Mouse (Mus musculus): ENCODE data around the gene Dchs1.
A peak's percentile ranks its signal among the peaks of the same experiment; 100 is the strongest.
"Not testable (repeated sequence)": the region's sequence is repeated elsewhere in the genome, so short reads cannot be mapped to it uniquely, and the experiment has no call there.

Gene Dchs1

DNA sequence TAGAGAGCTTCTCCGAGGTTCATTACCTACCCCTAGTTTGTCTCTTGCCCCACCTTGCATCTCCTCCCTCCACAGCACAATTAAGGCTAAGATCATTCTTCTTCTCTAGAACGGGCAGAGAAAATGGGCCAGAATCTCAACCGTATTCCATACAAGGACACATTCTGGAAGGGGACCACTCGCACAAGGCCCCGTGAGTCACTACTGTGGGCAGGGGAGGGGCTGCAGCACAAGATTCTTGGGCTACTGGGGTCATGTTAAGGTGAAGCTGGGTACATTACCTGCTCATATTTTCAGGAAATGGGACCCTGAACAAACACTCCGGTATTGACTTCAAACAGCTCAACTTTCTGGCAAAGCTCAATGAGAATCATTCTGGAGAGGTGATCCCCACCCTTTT, 46.6 kb downstream of the Dchs1 start:
- DNase-seq, result no peak

DNA sequence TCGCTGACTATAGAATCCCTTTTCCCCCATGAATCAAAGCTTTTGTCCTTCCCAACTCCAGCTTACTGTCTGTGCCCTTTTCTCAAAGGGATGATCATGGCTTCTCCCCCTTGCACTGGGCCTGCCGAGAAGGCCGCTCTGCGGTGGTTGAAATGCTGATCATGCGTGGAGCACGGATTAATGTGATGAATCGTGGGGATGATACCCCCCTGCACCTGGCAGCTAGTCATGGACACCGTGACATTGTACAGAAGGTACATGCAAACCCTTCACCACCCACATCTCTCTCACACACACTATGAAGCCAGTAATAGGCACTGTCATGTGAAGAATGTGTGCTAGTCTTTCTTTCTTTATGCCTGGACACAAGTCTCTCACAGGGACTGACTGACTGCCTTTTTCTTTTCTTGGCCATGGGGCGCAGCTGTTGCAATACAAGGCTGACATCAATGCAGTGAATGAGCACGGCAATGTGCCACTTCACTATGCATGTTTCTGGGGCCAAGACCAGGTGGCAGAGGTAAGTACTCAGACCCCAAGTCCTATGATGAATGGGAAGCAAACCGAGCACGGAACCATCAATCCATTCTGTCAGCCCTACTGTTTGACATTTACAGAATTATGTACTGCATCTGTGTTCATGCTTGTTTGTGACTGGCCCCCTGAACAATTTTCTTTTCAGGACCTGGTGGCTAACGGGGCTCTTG, 47.2 kb downstream of the Dchs1 start:
- no peak for DNase-seq

DNA sequence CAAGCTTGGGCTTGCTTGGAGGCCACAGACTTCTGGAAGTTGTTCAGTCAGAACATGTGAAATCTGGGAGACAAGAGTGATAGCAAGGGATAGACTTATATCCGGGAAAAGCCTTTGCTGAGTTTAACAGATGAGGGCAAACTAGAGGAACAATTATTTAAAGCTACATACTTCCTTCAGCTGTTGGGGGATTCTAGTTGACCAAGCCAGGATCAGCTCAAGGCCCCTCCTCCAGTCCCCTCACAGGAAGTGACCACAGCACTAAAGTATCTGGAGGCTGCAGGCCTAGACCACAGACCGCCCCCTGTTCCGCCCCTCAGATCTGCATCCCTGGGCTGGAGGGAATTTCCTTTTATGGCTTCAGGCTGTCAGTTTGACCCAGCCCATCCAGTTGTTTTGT, 48.5 kb downstream of the Dchs1 start:
- DNase-seq, result peak; percentile 81 to 88

DNA sequence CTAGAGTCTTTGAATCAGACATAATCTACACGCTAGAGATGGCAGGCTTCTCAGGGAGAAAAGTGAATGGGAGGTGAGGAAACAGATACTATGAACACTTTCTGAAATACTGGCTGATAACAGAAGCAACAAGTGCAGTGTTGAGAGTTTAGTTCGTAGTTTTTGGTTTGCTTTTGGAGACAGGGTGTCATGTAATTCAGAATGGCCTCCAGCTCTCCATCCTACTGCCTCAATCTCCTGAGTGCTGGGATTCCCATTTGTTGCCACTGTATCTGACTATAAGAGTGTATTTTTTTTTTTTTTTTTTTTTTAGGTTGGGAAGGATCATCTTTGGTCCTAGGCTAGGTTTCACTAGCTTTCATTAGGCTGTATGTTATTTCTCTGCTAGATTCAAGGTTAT, 49.2 kb downstream of the Dchs1 start:
- no peak for DNase-seq

DNA sequence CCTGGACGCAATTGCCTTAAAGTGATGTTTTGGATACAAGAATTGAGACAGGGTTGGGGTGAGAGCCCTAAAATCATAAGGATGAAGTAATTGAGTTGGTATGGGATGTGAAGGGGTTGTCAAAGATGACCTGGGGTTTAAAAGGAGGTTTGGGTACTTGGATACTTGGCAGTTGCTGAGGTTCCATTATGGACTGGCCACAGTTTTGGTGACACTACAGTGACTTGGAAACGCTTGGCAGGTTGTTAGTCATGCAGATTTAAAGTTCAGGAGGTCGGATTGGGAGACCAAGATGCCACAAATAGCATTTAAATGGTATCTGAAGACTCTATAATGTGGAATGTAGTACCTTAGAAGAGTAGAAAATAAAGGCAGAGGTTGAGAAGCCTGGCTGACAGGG, 49.8 kb downstream of the Dchs1 start:
- DNase-seq, result no peak

DNA sequence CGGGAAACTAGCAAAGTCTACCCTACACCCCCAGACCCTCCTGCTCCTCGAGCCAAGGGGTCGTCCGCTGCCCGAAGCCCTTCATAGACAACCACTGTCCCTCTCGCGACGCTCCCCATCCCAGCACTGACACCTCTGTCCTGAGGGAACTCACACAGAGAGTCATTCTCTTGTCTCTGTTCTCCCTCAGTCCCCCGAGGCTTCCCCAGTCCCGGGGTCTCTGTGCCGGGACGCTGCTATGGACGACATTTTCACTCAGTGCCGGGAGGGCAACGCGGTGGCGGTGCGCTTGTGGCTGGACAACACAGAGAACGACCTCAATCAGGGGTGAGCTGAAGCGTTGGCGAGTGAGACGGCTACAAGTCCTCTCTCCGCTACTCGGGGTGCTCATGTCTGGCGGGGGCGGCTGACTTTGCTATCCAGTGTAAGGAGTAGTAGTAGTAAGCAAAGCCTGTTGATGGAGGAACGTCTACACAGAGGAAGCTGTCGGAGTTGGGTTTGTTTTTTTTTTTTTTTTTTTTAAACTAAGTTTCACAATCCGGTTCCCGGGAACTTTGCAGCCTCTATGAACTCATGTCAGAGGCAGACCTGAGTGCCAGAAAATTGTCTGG, 50.4 kb downstream of the Dchs1 start, which contains the start of gene Rrp8:
Gene Rrp8, minus strand, starts transcription at position 475 of the 611 bp plus-strand sequence.
- DNase-seq, result peak; percentile 55 to 67

DNA sequence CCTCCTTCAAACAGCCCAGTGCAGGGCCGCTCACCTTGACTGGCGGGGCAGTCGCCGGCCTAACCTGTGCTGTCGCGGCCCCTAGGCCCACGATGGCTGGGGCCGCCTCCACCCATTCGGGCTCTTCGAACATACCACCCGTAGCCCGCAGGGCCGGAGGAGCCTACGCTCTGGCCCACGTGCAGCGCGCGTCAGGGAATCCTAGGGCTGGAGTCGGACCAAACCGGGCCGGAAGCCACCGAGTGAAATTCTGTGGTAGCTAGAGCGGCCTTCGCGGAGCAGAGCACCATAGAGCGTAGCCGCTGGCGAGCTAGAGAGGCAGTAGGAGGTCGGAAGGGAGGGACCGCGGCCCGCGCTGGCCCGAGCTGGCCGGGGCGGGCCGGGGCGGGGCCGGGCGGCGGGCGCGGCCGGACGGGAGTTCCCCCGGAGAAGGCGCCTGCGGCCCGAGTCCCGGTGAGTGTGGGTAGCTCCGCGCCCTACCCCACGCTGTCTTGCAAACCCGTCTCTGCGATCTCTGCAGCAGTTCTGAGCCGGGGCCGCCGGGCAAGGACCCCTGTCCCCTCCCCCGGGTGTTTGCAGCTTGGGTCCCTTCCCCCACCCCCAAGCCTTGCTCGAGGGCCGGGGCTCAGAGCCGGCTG, 51.1 kb downstream of the Dchs1 start, which contains the start of gene Ilk:
Gene Ilk, plus strand, starts transcription at position 329 of the 638 bp plus-strand sequence.
- DNase-seq, result peak; percentile 92 to 96

DNA sequence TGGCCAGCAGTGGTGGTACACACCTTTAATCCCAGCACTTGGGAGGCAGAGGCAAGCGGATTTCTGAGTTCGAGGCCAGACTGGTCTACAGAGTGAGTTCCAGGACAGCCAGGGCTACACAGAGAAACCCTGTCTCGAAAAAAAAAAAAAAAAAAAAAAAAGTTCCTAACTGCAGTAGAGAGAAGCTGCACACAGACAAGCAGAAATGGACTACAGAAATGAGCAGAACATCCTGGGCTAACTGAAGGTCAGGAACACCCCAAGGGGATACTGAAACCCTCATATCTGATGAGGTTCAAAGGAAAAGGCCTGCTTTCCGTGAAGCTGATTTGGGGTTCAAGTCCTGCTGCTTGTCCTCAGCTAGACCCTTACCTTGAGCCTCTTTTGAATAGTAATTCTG, 52.0 kb downstream of the Dchs1 start:
- DNase-seq, result not testable (repeated sequence)

DNA sequence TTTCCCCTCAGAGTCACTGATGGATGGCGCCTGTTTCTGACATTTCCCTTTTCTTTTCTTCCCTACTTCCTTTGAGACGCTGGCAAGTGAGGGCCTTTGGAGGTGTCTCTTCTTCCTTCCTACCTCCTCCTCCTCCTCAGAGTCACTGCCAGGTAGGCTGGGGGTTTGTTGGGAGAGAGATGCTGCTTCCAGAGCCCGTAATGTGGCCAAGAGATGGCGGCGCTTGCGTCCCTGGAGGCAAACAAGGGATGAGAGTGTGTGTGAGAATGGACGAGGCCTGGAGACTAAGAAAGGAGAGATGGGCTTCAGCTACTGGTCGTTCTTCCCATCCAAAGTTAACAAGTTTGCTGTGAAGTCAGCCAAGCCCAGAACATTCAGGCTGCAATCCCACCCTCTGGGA, 52.6 kb downstream of the Dchs1 start:
- DNase-seq, result no peak

DNA sequence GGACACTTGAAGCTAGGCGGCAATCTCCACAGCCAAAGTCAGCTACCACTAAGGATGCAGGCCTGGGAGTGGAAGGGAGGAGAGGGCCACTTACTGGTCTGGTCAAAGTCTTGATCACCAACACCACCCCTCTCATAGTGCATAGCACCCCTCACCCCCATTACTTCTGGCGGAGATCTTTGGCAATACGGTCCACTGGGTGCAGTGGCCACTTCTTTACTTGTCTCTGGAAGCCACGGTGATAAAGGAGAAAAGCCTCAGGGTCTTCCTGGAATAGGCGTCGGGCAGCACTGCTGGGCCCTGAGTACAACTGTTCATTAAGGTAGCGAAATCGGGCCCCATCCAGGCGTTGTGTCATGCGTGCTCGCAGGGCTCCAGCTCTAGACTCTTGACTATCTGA, 53.6 kb downstream of the Dchs1 start:
- DNase-seq, result no peak

DNA sequence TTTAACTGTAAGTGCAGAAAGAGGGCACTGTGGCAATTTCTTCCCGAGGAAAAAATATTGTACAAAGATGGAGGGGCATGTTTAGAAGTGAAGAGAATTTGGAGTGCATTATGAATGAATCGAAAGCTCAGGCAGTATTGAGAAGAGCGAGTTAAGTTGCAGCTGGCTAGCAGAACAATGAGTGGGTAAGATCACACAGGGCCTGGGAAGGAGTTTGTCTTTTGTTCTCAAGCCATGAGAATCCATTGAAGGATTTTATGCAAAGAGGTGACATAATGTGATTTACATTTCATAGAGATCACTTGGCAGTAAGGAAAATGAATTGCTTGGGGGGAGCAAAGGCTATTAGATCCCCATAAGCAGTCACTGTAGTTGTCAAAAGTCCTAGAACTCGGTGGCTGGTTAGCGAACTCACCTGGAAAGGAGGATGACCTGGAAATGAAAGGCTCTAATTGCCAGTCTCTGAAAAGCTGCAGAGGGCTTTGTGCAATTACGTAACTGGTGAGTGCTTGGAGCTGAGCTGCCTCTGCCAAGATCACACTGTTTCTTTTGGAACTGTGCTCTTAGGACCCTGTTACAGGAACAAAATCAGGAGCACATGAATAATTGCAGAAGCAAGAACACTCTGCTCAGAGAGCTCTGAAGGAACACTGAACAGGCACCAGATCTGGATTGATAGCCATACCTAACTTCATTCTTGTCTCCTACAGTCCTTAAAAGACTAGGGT, 58.6 kb downstream of the Dchs1 start:
- no peak for DNase-seq

DNA sequence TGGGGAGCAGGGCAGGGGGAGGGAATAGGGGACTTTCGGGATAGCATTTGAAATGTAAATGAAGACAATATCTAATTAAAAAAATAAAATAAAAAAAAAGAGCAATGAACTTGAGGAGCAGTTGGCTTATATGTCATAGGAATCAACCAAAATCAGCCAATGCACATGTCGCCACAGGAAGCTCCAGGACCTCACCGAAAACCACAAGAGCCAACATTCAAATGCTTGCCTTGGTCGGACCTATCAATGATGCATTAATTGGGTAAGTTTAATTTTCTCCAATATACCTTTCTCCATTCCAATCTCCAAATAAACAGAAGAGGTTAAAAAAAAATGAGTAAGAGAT, 60.5 kb downstream of the Dchs1 start:
- no peak for DNase-seq

DNA sequence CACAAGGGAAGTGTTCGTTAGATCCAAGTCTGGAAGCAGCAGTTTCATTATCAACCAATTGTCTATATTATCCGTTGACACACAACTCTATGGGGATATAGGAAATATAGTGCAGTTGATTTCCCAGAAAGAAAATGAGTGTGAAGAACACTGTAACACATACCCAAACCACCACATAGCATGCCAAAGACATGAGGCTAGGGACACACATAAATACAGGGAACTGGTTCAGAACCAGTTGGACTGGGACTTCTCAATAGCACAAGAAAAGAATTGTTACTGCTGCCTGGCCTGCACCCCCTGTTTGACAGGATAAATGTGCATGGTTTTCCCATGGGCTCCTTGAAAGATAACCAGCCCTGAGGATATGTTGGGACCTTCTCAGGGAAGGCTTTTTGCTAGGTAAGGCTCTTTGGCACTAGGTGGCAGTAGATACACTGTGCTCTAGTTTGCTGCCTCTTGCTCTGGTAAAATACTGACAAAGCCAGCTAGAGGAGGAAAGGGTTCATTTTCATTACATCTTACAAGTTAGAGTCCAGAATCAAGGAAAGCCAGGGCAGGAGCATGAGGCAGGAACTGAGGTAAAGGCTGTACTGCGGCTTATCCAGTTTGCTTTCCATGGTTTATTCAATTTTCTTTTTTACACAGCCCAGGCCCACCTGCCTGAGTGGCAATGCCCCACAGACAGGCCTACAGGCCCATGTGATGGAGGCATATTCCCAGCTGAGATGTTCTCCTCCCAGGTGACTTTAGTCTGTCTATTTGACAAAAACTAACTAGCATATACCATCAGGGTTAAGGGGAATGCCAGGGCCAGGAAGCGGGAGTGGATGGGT, 61.1 kb downstream of the Dchs1 start:
- peak; percentile 28 to 52 for DNase-seq

DNA sequence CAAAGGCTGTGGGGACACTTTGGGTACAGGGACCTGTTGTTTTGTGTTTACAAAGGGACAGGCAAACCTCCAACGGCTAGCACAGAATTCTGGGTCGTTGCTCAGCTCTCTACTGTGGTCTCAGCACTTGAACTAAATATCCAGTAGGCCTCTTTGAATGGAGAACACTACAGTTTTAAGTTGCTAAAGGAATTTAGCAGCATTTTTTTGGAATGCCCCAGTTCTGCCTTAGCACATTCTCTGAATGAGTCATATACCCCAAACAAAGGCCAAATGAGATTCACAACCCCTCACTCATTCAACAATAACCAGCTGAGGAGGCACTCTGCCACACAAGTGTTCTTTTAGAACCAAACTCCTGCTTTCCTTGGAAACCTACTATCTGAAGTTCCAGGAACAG, 65.5 kb downstream of the Dchs1 start:
- no peak for DNase-seq

DNA sequence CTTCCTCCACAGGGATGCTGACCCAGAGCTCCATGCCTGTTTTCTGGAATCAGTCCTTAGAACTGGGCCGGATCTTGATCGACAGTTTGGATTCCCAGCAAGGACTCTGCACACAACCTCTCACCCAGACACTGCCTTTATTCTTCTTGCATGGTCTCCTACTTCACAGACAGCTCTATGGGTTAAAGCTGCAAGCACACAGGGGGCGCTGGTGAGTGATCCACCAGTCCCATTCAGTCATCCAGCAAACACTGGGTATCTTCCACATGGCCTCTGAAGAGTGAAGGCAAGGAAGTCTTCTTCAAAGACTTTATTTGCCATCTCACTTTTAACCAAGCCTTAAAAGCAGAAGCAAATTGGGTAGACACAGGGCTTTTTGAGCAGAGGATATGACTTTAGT, 72.1 kb downstream of the Dchs1 start:
- no peak for DNase-seq

DNA sequence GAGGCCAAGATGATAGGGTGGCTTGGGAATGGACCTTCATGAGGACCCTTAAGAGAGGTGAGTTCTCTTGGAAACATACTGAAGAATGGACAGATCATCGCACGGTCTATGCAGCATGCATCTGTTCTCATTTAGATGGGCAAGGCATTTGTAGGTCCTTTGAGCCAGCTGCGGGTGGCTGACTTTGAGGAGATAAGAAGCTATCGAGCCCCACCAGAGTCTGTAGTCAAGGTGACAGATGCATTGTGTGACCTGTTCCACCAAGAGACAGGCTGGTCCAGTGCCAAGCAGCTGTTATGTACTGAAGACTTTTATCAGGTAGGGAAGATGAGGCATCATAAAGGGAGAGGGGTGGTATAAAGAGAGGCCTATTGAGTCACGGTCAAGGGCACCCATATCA, 78.7 kb downstream of the Dchs1 start:
- no peak for DNase-seq

DNA sequence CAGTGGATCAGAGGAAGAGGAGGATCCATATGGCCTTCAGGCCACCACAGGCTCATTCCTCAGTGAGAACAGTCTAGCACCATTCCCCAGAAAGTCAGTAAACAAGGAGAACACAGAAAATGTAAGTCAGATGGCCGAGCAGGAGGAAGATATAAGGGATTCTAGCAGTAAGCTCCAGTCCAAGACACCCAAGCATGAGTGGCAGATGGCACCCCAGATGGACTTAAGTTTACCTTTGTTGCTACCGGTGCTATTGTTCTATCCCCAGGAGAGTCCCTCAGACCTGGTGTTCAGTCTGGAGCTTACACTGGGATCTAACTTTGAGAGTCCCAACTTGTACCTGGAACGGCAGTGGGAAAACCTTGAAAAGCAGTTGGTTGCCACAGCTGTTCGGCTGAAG, 83.6 kb downstream of the Dchs1 start:
- DNase-seq, result no peak

DNA sequence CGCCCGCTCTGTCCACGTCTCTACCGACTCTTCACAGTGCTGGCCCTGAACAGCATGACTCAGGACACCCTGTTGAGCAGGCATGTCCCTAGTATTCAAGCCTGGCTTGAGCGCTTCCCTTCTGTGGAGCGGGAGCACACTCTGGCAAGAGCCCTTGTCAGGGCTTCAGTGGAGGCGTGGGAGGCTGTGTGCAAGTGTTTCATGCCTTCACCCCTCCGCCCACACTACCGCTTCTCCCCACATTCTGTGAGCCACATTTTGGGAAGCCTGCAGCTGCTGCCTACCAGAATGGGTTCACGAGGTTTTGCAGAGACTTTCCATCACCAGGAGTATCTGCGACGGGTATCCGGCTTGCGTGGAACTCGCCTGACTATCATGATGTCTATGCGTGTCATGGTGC, 84.3 kb downstream of the Dchs1 start:
- DNase-seq, result no peak
